Mouse (Mus musculus) cerebellum, adult 2 months (tissue): ENCODE data around the gene Palm2.

Source experiments
- CTCF ChIP-seq: fragments of 200-500 bp; IDR thresholded peaks from 2 replicates; pipeline ENCODE4 v1.5.1; 2011; ENCODE audit warnings: low read depth, mild to moderate bottlenecking, control low read depth, low read length, moderate library complexity, borderline replicate concordance; ENCODE audit not compliant: insufficient read depth
- POLR2A ChIP-seq: fragments of 200-500 bp; IDR thresholded peaks from 2 replicates; pipeline ENCODE4 v1.6.1; 2011; ENCODE audit warnings: low read length, control low read depth, borderline replicate concordance; ENCODE audit not compliant: insufficient read depth

DNA sequence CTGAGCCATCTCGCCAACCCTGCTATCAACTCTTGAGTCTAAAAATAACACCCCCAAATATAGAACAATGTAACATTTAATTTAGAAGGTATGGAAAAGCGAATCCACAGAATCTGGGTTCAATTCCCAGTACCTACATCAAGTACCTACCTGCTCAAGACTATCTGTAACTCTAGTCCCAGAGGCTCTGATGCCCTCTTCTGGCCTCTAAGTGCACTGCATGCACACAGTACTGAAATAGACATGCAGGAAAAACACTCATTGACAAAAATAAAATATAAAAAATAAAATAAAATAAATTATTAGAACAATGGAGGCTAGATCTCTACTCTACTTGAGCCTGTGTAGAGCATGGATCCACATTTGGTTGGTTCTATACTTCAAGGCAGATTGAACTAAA, 49.7 kb upstream of the Palm2 start:
- TF ChIP-seq CTCF = no peak
- no peak for TF ChIP-seq POLR2A
